Mouse (Mus musculus) neutrophil, adult 5-6 weeks (primary cell): ENCODE data around the gene Hemk1. TPM values are rescaled to one million over a fixed set of nuclear protein-coding genes. Genes with fewer than 3 reads are reported as not detected.

Experiments used
- ATAC-seq: fragments of 151-379, 151-347 bp; 2 replicates; pipeline ENCODE4 v1.8.0; 2017; ENCODE audit warnings: mild to moderate bottlenecking, moderate TSS enrichment; ENCODE audit not compliant: insufficient number of reproducible peaks, poor library complexity, low FRiP score, severe bottlenecking; ENCODE audit errors: extremely low read depth
- total RNA-seq: library from RNA; stranded (forward); fragments of 200-1000 nt; gene quantifications from 2 replicates; pipeline ENCODE4 v1.2.3, GENCODE M21; 2017

The Hemk1 gene
- total RNA-seq = 9.7 and 12.6 TPM in 2 replicates

DNA sequence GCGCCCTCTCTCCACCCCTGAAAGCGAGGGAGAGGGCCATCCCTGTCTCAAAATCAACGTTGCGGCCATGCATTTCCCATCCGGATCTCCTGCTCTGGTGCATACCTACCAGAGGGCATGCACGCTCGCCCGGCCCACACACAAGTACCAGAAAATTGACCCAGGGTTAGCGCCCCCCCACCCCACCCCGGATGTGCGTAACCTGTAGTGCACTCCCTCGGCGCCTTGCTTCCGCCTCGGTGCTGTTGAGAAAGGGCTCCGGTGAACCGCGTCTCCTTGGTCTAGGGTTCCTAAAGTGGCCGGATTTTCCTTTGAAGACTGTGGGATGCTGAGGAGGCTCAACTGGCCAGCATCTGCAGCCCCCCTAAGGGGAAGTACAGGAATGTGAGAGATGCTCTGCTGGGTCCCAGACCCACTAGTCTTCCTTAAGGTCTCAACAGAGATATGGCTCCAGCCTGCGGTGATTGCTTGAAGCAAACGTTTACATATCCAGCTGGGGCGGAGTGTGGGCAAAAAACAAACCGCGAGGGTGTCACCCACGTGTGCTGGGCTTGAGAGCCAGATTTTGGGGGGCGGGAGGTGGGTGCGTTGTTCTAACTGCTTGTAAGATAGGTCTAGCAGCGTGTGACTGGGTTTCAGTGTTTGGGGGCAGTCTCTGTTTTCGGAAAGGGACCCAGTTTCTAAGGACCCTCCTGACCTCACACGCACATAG is at the start of gene Hemk1:
Gene Hemk1 (minus strand): TSS at position 179 of the 712 bp plus-strand sequence.
- ATAC-seq = peak; percentile 81

DNA sequence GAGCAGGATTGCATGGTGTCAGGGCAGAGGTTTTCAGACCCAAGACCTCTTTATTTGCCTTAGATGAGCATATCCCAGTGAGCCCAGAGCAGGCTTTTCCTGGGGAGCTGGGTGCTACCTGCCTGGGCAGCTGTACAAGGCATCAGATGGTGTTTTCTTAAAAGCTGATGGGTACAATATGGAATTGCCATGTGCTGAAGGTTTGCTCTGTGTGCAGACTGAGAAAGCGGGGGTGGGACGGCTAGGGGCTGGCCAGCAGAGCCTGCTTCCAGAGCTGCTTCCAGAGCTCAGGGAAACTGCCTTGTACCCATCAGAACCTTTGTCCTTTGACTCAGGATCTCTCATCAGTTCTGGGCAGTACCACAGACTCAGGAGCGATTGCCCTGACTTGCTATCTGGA is 49.6 kb upstream of the Hemk1 start:
- ATAC-seq = no peak

DNA sequence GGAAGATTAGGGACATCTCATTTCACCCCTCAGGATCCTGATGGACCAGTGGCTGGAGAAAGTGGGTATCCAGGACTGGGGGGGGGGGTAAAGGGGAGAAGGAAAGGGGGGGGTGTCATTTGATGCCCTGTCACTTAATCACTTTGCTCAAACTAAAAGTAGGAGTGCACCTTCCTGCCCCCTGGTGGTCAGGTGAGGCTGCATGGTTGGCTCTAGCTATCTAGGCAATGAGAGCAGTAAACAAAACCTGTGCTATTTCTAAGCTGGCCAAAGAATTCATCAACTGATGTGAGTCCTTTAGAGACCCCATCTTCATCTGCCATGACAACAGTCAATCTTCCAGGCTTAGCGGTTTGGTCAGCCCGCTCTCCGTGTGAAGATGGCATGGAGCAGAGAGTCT is 48.6 kb upstream of the Hemk1 start:
- ATAC-seq = no peak

DNA sequence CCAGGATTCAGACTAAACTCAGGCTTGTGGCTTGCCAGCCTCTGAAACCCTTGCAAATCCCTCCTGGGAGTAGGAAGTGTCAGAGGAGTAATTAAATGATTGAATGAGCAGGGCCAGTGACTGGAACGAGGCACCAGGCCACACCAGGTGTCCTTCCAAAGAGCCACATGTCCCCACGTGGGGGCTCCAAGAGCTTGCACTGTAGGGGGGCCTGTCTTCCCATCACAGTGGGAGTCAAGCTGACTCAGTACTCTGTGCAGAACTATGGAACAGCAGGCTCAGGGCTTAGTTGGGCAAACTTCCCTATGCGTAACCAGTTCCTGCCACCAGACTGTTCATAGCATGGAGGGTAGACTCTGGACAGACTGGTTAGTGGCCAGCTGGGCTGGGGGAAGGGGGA is 46.2 kb upstream of the Hemk1 start:
- no peak for ATAC-seq

DNA sequence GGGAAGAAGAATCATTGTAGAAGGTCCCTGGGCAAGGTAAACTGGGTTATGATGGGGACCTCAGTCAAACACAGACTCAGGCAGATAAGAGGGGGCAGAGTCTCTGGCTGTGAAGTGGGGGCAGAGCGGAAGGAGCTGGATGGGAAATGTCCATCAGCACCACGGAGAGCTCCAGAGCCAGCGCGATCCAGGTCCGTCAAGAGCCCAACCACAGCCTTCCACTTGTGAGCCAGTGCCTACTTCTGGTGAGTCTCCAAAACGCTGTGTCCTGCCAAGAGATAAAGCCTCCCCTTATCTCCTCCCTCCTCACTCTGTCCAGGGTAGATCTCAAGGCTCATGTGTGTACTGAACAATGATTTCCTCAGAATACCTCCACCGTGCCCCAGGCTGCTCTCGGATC is 43.6 kb upstream of the Hemk1 start:
- ATAC-seq = no peak

DNA sequence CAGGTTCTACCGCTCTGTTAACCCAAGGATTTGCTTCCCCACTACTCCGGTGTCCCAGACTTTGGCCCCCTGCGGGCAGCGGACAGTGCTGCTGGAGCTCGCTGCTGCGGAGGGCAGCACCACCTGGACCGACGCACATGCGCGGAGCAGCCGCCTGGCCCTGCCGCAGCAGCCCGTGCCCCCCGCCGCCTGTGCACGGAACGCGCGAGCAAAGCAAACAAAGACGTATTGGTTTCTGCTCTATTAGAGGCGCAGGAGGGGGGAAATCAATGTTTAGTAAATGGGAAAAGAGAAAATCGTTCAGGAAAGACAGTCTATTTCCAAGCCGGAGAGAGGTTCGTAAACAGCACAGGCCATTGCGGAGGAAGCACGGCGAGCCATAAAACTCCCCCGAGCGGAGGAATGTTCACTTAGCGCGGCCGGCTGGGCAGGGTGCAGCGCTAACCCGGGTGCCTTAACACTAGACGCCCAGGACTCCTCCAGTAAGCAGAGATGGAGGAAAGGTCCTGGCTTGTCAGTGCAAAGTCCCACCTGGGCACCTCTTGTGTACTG is 39.9 kb upstream of the Hemk1 start:
- no peak for ATAC-seq

DNA sequence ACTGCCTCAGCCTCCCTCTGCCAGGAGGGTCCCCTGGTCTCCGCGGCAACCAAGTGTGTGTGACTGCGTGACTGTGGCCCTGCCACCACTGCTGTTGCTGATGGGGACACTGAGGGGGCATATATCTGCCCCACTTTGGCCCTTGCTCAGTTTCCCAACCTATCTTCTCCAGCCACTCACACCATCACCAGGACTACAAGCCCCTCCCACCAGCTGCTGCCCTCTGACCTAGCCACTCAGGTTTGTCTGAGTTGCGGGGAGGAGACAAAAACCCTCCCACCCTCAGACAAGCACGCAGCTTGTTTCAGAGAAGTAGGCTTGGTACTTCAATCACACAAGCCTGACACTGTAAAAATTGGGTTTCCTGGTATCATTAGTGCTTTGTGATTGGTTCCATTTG is 37.3 kb upstream of the Hemk1 start:
- no peak for ATAC-seq

DNA sequence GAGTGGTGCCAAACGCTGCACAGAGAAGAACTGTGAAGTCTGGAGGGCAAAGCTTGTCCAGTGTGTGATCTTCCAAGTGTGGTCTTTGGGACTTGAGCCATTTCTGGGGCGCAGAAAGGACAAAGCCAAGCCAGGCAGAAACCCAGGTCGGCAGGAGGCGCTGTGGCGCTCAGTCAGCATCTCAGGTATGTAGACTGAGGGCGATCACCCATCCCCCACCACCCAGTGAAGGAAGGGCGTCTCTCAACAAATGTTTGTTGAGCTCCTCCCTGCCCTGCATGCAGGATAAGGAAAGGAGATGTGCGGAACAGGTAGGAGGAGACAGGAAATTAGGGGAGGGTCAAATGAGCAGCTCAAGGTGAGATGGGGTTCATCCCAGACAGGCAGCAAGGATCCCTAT is 36.5 kb upstream of the Hemk1 start:
- ATAC-seq = no peak

DNA sequence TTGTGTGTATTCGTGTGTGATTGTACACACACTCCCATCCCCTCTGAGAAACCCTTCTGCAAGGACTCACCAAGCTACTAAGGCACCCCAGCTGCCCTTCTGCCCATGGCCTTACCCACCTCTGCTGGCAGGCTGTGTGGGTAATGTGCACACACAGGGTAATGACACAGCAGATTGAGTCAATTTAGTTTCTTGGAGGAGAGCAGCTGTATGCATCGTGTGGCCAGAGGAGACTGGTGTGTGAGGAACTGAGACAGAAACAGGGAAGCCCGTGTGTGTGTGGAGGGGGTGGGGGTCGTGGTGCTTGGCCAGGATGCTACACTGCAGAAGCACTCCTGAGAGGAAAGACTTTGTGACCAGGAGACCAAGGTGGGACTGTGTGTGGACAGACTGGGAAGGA is 34.3 kb upstream of the Hemk1 start:
- ATAC-seq = no peak

DNA sequence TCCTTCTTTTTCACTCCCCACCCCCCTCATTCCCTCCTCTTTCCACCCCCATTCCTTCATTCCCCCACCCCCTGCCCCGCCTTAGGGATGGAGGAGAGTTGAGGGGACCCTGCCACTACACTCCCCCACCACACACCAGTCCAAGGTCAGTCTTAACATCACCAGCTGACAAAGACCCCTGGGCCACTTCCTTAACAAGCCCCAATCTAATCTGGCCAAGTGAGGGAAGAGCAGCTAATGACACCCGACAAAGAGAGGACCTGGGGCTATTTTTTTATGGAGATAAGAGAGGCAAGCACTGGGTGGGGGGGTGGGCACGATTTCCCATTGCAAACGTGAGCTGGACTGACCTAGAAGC is 31.9 kb upstream of the Hemk1 start:
- ATAC-seq = no peak

DNA sequence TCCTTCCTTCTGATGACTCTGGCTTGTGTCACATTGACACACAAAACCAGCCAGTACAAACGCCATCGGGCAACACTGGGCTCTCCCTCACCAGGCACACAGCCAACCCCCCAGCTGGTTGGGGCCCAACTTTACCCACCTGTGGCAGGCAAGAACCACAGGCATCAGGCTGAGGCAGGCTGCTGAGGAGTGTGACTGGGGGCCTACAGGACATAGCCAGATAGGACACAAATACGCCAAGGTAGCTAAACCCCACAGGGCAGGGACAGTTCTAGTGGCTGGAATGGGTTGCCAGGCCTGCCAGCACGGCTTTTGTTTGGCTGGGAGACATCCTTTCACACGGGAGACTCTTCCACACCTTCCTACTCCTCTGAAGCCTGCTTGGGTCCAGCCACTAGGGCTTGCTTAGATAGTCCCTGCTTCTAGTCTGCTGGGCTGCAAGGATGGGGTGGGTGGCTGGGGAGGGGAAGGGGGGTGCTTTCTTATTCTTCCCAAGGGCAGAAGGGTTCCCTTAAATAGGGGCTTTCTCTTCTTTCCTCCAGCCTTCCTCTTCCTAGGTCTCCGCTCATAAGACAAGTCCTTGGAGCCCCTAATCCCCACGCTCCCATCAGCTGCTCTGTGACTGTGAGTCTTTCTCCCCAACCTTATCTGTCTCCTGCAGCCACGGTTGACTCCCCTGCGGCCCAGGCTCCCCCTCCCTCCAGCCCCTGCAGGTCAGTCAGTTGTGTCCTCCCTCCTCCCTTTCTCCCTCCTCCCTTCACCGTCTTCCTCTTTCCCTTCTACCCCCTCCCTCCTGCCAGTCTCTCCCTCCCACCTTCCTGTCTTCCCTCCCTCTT is 31.3 kb upstream of the Hemk1 start:
- ATAC-seq = no peak

DNA sequence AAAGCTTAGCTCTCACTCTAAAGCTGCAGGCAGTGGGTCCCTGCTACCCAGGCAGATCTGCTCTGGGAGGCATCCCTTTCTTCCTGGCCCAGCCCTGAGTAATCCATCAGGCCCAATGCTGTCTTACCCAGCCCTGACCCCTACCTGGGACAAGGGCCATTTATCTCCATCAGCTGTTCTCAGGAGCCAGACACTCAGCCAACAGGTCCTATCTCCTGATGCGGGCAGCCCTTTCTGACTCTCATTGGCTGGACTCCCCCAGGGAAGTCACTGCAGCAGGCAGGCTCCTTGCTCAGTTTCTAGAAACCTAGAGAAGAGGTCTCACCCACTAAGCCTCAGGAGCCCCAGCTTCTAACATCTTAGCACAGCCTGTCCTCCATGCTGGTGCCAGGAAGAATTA is 30.2 kb upstream of the Hemk1 start:
- no peak for ATAC-seq

DNA sequence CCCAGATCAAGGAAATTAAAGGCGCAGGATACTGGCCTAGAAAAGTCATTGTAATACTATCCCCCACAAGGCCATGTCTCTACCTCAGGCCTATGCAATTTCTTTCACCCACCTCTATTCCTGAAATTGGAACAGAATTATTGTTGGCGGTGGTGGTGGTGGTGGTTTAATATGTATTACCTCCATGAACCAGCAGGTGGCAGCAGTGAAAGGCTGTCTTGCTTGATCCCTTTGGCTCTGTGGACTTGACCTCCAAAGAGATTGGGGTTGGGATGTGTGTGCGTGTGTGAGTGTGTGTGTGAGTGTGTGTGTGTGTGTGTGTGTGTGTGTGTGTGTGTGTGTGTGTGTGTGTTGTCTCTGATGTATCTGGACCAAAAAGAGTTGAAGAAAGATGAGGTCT is 28.5 kb upstream of the Hemk1 start:
- peak; percentile 49; the same call in 1 of the 2 replicates for ATAC-seq

DNA sequence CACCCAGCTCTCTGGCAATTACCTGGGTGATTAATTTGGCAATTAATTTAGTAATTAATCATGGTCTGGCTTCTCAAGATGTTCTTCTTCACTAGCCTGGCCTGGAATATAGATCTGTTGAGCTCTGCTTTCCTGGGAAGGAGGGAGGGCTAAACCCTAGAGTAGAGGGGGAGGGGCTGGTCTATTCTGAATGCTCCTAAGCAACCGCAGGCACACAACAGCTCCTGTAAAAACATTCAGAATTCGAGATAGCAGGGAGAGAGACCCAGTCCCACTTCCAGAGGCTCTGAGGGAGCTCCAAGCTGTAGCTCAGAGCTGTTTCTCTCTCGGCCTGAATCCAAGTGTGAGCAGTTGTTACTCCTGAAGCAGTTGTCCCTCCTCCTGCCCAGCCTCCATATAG is 22.8 kb upstream of the Hemk1 start:
- ATAC-seq = no peak

DNA sequence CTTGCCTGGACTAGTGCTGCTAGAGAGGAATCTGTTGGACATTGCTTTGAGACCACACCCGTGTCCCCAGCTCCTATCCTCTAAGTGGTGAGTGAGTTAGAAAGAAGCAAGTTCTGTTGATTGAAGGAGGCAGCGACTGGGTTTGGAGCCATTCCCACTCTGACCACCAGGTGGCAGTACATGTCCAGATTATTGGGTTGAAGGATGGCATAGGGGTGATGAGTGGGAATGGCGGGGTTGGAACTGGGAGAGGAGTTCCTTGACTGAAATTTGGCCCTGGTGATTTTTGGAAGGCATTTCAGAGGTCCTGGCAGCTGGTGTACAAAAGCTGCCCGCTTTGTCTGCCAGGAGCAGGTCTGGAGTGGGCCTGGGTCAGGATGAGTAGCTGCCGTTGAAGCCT is 19.5 kb upstream of the Hemk1 start:
- peak; percentile 46; the same call in 1 of the 2 replicates for ATAC-seq

DNA sequence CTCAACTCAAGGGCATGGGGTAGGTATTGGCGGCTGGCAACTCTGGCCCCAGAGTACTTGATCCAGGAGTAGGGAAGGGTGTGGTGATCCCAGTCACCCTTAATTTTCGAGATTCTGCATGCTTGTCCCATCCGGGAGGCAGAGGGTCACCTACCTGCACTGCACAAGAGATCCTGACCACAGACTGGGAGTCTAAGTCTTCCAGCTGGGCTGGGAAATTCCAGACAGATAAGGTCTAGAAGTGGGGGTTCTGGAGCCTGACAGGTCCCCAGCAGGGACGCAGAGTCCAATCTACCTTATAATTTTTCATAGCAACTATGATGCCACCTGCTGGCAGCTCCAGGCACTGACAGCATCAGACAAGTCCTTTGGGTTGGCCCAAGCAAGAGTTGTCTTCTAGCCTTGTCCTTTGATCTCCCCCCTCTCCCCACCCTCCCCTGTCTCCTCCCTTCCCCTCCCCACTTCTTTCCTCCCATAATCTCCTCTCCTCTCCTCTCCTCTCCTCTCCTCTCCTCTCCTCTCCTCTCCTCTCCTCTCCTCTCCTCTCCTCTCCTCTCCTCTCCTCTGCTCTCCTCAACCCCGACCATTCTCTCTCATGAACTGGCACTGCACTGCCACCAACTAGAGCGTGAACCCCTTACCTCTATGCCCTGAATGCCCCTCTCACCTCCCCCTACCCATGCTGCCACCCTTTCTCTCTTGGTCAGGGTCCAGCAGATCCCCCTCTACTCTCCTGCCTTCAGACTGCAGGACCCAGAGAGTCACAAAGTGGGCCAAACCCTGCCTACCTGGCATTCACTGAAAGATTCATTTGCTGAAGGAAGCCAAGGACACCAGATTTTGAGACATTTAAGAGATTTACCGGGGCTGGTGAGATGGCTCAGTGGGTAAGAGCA is 18.0 kb upstream of the Hemk1 start:
- ATAC-seq = peak; percentile 45; the same call in 1 of the 2 replicates

DNA sequence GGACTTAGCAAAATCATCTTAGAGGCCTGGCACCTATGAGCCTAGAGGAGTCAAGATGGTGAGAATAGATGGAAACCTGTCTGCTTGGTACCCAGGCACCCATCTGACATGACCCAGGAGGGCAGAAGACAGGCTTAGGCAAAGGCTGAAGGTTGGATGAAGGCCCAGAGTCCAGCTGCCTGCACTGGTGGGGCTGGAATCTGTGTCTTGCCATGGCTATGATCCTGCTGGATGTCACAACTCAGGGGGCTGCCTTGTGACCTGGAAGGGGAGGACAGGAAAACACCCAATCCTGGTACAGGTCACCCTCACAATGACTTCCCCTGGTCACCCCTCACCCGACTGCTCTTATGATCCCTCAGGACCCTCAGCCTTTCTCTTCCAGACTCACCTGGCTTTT is 16.7 kb upstream of the Hemk1 start:
- ATAC-seq = no peak

DNA sequence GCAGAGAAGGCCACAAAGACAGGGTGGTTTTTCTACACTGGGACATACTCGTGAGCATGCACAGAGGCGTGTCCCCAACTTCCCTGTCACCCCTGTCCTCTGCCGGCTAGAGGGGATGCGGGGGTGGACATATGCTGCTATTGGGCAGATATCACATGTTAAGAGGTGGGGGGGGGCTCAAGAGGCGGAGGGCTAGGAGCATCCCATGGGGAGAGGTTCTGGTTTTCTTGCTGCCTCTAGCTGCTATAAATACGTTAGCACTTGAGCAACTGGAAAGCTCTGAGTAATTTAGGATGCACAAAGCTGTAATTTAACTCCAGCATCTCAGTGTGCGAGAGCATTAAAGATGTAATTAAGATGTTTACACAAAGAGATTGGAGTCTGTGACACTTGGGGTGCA is 11.2 kb upstream of the Hemk1 start:
- no peak for ATAC-seq

DNA sequence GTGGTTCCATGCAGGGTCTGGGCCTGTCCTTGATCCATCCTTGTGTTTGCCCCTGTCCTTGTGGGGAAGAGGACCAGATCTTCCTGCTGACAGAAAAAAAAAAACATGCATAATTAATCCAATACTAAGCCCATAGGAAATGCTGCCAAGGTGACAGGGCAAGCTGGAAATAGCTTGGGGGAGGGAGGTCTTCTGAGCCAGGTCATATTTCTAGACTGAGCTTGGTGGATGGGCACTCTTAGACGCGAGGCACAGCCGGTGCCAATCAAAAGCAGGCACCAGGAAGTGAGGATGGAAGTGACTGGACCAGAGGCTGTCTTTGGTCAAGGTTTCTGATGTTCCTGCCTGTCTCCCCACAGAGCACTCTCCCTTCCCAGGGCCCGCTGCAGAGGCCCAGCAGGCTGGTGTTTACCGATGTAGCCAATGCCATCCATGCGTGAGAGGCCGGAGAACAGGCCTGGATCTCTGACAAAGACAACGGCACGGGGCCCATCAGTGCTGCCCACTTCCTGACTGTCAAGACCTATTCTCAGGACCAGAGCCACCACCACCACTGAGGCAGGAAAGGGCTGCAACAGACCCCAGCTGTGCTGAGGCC is 9.5 kb upstream of the Hemk1 start:
- ATAC-seq = no peak
